Mouse (Mus musculus) CH12.LX (cell line): ENCODE measurements around the gene 2410004B18Rik. TPM values are rescaled to one million over a fixed set of nuclear protein-coding genes. Genes with fewer than 3 reads are reported as not detected.
A peak's percentile ranks its signal among the peaks of the same experiment; 100 is the strongest.

Experiments
- DNase-seq: peaks from one replicate; pipeline ENCODE4 v3.0.0-alpha.2; 2013; ENCODE audit errors: extremely low read depth
- H3K27ac ChIP-seq: 2 replicates; pipeline ENCODE4 v1.5.1; 2012; ENCODE audit warnings: low read depth, mild to moderate bottlenecking, control low read depth, moderate library complexity; ENCODE audit not compliant: insufficient read depth
- H3K27me3 ChIP-seq: replicated peaks from 2 replicates; pipeline ENCODE3; 2012; ENCODE audit warnings: inconsistent platforms
- H3K36me3 ChIP-seq, 2 experiments: replicated peaks in 1 of 2; 2 replicates each; pipeline versions ENCODE3 to v1.6.1; 2012; ENCODE audit warnings: inconsistent platforms in 1 of 2, low read length in 1 of 2, mild to moderate bottlenecking in 1 of 2, mixed read lengths in 1 of 2, moderate library complexity in 1 of 2; ENCODE audit not compliant: control insufficient read depth in 1 of 2, insufficient read depth in 1 of 2
- H3K4me1 ChIP-seq, 2 experiments: 2 replicates each; pipeline ENCODE4 v1.6.1; 2012; ENCODE audit warnings: inconsistent platforms in 1 of 2, moderate library complexity in 1 of 2; ENCODE audit not compliant: insufficient read depth in 2 of 2, control insufficient read depth in 1 of 2
- H3K4me2 ChIP-seq: 2 replicates; pipeline ENCODE4 v1.6.1; 2012; ENCODE audit warnings: low read depth, mild to moderate bottlenecking, control low read depth; ENCODE audit not compliant: poor library complexity, insufficient read depth, severe bottlenecking
- H3K4me3 ChIP-seq, 3 experiments: fragments of 150-350 bp in 1 of 3; sonication (generic) in 1 of 3; replicated peaks in 1 of 3; 2 replicates each; pipeline versions ENCODE3 to v1.5.1; 2011 to 2012; ENCODE audit warnings: low read depth in 2 of 3, low read length in 2 of 3, mild to moderate bottlenecking in 2 of 3, moderate library complexity in 2 of 3, control low read depth in 1 of 3, improper control_type of control experiment in 1 of 3, inconsistent platforms in 1 of 3, mixed read lengths in 1 of 3; ENCODE audit not compliant: poor library complexity in 1 of 3
- H3K79me2 ChIP-seq: replicated peaks from 2 replicates; pipeline ENCODE4 v1.6.1; 2012; ENCODE audit warnings: mild to moderate bottlenecking, moderate library complexity; ENCODE audit not compliant: control insufficient read depth, poor library complexity, insufficient read depth, severe bottlenecking; ENCODE audit errors: extremely low read depth
- H3K9ac ChIP-seq: 2 replicates; pipeline ENCODE4 v1.6.1; 2012; ENCODE audit warnings: low read depth, mild to moderate bottlenecking, control low read depth, moderate library complexity; ENCODE audit not compliant: insufficient read depth
- H3K9me3 ChIP-seq: replicated peaks from 2 replicates; pipeline ENCODE3; 2012; ENCODE audit warnings: low read length, inconsistent platforms, mixed read lengths
- BHLHE40 ChIP-seq: IDR thresholded peaks from 2 replicates; pipeline ENCODE4 v1.6.1; 2011; ENCODE audit warnings: mild to moderate bottlenecking, low read depth, low read length, improper control_type of control experiment
- CHD1 ChIP-seq: IDR thresholded peaks from 2 replicates; pipeline ENCODE4 v1.6.1; 2012; ENCODE audit warnings: low read depth, low read length, improper control_type of control experiment, inconsistent platforms
- CHD2 ChIP-seq: IDR thresholded peaks from 2 replicates; pipeline ENCODE4 v1.6.1; 2011; ENCODE audit warnings: low read length, improper control_type of control experiment
- CTCF ChIP-seq, 2 experiments: IDR thresholded peaks in 1 of 2; conservative IDR thresholded peaks in 1 of 2; 2 replicates each; pipeline ENCODE4 v1.5.1; 2011 to 2012; ENCODE audit warnings: low read depth in 2 of 2, low read length in 2 of 2, improper control_type of control experiment in 1 of 2, inconsistent platforms in 1 of 2, mild to moderate bottlenecking in 1 of 2, moderate library complexity in 1 of 2
- E2F4 ChIP-seq: IDR thresholded peaks from 2 replicates; pipeline ENCODE4 v1.6.1; 2011; ENCODE audit warnings: low read depth, low read length, improper control_type of control experiment; ENCODE audit not compliant: insufficient replicate concordance
- EP300 ChIP-seq: IDR thresholded peaks from 2 replicates; pipeline ENCODE4 v1.6.1; 2011; ENCODE audit warnings: low read length, improper control_type of control experiment
- ETS1 ChIP-seq: conservative IDR thresholded peaks from 2 replicates; pipeline ENCODE4 v1.6.1; 2012; ENCODE audit warnings: low read depth, mild to moderate bottlenecking, inconsistent platforms, low read length, improper control_type of control experiment, moderate library complexity
- IRF4 ChIP-seq: IDR thresholded peaks from 2 replicates; pipeline ENCODE4 v1.6.1; 2014; ENCODE audit warnings: low read depth, mild to moderate bottlenecking, inconsistent platforms, low read length, improper control_type of control experiment
- JUND ChIP-seq: conservative IDR thresholded peaks from 2 replicates; pipeline ENCODE4 v1.6.1; 2011; ENCODE audit warnings: low read depth, low read length, improper control_type of control experiment
- KAT2A ChIP-seq: IDR thresholded peaks from 2 replicates; pipeline ENCODE4 v1.6.1; 2012; ENCODE audit warnings: low read length, improper control_type of control experiment, inconsistent platforms; ENCODE audit not compliant: insufficient replicate concordance
- MAX ChIP-seq: IDR thresholded peaks from 2 replicates; pipeline ENCODE4 v1.6.1; 2011; ENCODE audit warnings: low read length, improper control_type of control experiment
- MAZ ChIP-seq: IDR thresholded peaks from 2 replicates; pipeline ENCODE4 v1.6.1; 2012; ENCODE audit warnings: low read depth, mild to moderate bottlenecking, inconsistent platforms, low read length, improper control_type of control experiment, moderate library complexity
- MXI1 ChIP-seq: IDR thresholded peaks from 2 replicates; pipeline ENCODE4 v1.6.1; 2011; ENCODE audit warnings: mild to moderate bottlenecking, low read depth, low read length, improper control_type of control experiment
- NRF1 ChIP-seq: IDR thresholded peaks from 2 replicates; pipeline ENCODE4 v1.6.1; 2014; ENCODE audit warnings: low read depth, mild to moderate bottlenecking, inconsistent platforms, low read length, improper control_type of control experiment, moderate library complexity
- PAX5 ChIP-seq: IDR thresholded peaks from 2 replicates; pipeline ENCODE4 v1.6.1; 2012; ENCODE audit warnings: low read length, inconsistent platforms, mixed read lengths
- POLR2A ChIP-seq: IDR thresholded peaks from 2 replicates; pipeline ENCODE4 v1.6.1; 2011; ENCODE audit warnings: low read depth, mild to moderate bottlenecking, improper control_type of control experiment, low read length
- POLR2AphosphoS2 ChIP-seq: IDR thresholded peaks from 2 replicates; pipeline ENCODE4 v1.6.1; 2011; ENCODE audit warnings: low read depth, low read length, improper control_type of control experiment
- RCOR1 ChIP-seq: conservative IDR thresholded peaks from 2 replicates; pipeline ENCODE4 v1.6.1; 2012; ENCODE audit warnings: low read depth, mild to moderate bottlenecking, inconsistent platforms, low read length, improper control_type of control experiment
- SIN3A ChIP-seq: IDR thresholded peaks from 2 replicates; pipeline ENCODE4 v1.6.1; 2012; ENCODE audit warnings: low read length, improper control_type of control experiment, inconsistent platforms
- SMC3 ChIP-seq: IDR thresholded peaks from 2 replicates; pipeline ENCODE4 v1.6.1; 2011; ENCODE audit warnings: low read depth, low read length, improper control_type of control experiment
- TBP ChIP-seq: conservative IDR thresholded peaks from 2 replicates; pipeline ENCODE4 v1.6.1; 2011; ENCODE audit warnings: low read depth, low read length, improper control_type of control experiment
- TCF12 ChIP-seq: IDR thresholded peaks from 2 replicates; pipeline ENCODE4 v1.6.1; 2014; ENCODE audit warnings: low read depth, mild to moderate bottlenecking, inconsistent platforms, low read length, improper control_type of control experiment
- UBTF ChIP-seq: IDR thresholded peaks from 2 replicates; pipeline ENCODE4 v1.6.1; 2012; ENCODE audit warnings: low read depth, mild to moderate bottlenecking, inconsistent platforms, low read length, improper control_type of control experiment, moderate library complexity
- USF1 ChIP-seq: IDR thresholded peaks from 2 replicates; pipeline ENCODE4 v1.6.1; 2014; ENCODE audit warnings: low read depth, mild to moderate bottlenecking, inconsistent platforms, low read length, improper control_type of control experiment
- ZC3H11A ChIP-seq: IDR thresholded peaks from 2 replicates; pipeline ENCODE4 v1.6.1; 2012; ENCODE audit warnings: low read depth, mild to moderate bottlenecking, inconsistent platforms, low read length, improper control_type of control experiment
- ZNF384 ChIP-seq: IDR thresholded peaks from 2 replicates; pipeline ENCODE4 v1.6.1; 2012; ENCODE audit warnings: low read depth, low read length, improper control_type of control experiment, inconsistent platforms
- dilution Hi-C: fragments of 300-500 bp; cut with MboI; formaldehyde crosslinking; loops from 2 replicates; pipeline ENCODE4 v1.14.3; 2020; ENCODE audit warnings: low sequenced_read_pairs; ENCODE audit not compliant: extremely low pct_unique_long_range_greater_than_20kb, extremely low pct_ligation_motif_present
- in situ Hi-C: fragments of 300-500 bp; cut with MboI; formaldehyde crosslinking; loops from 3 replicates; pipeline ENCODE4 v1.14.3; 2019; ENCODE audit warnings: low sequenced_read_pairs, low pct_ligation_motif_present, low pct_unique_long_range_greater_than_20kb, mixed read lengths
- polyA plus RNA-seq: library from polyadenylated mRNA; unstranded; fragments of >175 nt; gene quantifications from 2 replicates; pipeline ENCODE4 v1.2.1, GENCODE M21; 2012; ENCODE audit warnings: low read depth; ENCODE audit not compliant: insufficient read length
- total RNA-seq, 2 experiments: library from RNA; depleted of rRNA; stranded (reverse); fragments of 300-350 nt in 1 of 2; fragments of >200 nt in 1 of 2; gene quantifications; 2 replicates each; pipeline ENCODE4 v1.2.3; 2012 to 2014

The 2410004B18Rik gene
- total and polyA plus RNA-seq, 3 experiments = 51.9 to 138 (median 123) TPM

DNA sequence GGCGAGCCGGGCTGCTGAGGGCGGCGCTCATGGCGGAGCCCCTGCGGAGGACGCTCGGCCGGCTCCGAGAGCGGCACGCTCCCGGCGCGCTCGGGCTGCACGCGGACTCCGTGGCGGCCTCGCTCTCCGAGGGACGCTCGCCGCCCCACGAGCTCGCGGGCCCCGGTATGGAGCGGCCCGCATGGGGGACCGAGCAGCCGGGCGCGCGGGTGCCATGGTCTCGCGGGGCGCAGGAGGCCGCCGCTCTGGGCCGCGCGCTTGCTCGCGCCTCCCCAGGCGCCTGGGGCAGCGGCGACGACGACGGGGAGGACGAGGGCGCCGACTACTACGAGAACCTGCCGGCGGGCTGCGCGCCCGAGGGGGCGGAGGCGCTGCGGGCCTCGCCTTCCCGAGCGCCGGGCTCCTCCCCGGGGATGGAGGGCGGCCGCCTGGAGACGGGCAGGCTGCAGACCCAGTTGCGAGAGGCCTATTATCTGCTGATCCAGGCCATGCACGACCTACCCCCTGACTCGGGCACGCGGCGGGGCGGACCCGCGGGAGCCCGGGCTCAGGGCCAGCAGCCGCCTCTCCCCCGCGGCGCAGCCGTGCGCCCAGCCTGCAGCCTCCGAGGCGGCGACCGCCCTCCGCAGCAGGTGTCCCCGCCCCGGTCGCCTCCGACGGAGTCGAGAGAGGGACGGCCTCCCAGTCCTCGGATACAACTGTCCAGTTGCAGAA lies 50.3 kb downstream of the 2410004B18Rik start:
- Histone ChIP-seq H3K27ac (no peak overlapping the region), H3K4me3 (peak overlapping the region in 1 of 3 experiments; percentile 5), H3K36me3 (no peaks in the 10 kb centered on the region), H3K27me3 (peaks cover 2% of the 10 kb centered on the region), H3K9me3 (peaks cover 20% of the 10 kb centered on the region)
- in situ Hi-C loops = no loop called here
- TF ChIP-seq CTCF (conservative IDR thresholded peaks at IDR 0.05 in 1 of 2, IDR thresholded peaks at IDR 0.05 in 1 of 2; ENCODE audit: low read depth in 2 of 2, low read length in 2 of 2) (no peak), UBTF (no peak), KAT2A (no peak), PAX5 (no peak), SIN3A (no peak), NRF1 (no peak), POLR2A (no peak), EP300 (no peak), ZC3H11A (no peak), MXI1 (no peak), POLR2AphosphoS2 (no peak), CHD2 (no peak), ETS1 (no peak)
- TF ChIP-seq, all 38 proteins: peak for 0
- DNase-seq = no peak
- H3K9ac ChIP-seq = no peak overlapping the region
- no peak overlapping the region for H3K4me2 ChIP-seq
- dilution Hi-C loops = no loop called here
- H3K4me1 ChIP-seq = peaks cover 0 to 9% of the 10 kb centered on the region in 2 experiments; a peak in 2 of 4 replicates
- no peaks in the 10 kb centered on the region for H3K79me2 ChIP-seq

DNA sequence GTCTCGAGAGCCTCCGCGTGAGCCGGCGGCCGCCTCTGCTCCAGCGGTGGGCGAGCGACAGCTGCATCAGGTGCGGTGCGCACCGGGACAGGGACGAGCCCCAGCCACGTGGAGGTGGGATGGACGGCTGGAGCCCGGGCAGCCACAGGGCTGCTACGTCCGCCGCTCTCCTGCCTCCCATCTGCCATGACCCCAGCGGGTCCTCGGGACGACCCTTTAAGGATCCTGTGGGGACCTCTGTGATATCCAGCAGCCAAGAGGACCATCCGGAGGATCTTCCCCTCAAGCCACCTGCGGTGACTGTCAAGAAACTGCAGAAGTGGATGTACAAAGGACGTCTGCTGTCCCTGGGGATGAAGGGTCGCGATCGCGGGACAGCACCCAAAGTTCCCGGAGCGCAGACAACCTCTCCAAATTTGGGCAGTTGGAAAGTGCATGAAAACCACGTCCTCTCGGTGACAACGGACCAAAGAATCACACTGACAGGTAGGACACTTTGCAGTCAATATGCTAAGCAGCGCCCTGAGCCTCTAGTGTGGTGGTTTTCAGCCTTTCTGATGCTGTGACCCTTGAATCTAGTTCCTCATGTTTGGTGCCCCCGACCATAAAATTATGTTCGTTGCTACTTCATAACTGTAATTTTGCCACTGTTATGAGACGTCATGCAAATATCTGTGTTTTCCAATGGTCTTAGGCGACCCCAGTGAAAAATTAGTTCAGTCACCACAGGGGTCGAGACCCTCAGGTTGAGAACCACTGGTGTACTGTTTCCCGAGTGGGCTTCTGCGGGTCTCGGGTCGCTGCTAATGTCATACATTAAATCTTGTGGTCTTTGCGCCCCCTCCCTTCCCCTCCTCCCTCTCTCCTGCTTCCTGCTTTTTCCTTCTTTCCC lies 51.1 kb downstream of the 2410004B18Rik start:
- Histone ChIP-seq H3K4me3 (peak overlapping the region in 1 of 3 experiments; percentile 5), H3K27ac (no peak overlapping the region), H3K79me2 (no peaks in the 10 kb centered on the region), H3K4me1 (peaks cover 3 to 17% of the 10 kb centered on the region in 2 experiments; a peak in 3 of 4 replicates), H3K9me3 (peaks cover 20% of the 10 kb centered on the region), H3K9ac (no peak overlapping the region), H3K27me3 (peaks cover 2% of the 10 kb centered on the region), H3K4me2 (no peak overlapping the region), H3K36me3 (no peaks in the 10 kb centered on the region)
- peak; percentile 55 for DNase-seq
- dilution Hi-C loops (no loop called here), in situ Hi-C loops (no loop called here)
- TF ChIP-seq CTCF (conservative IDR thresholded peaks at IDR 0.05 in 1 of 2, IDR thresholded peaks at IDR 0.05 in 1 of 2; ENCODE audit: low read depth in 2 of 2, low read length in 2 of 2) (no peak), POLR2A (no peak), MAZ (no peak), MAX (no peak), ZC3H11A (no peak), TBP (no peak), E2F4 (no peak), RCOR1 (no peak), IRF4 (no peak), SMC3 (no peak), USF1 (no peak), CHD2 (no peak), TCF12 (no peak), BHLHE40 (no peak), CHD1 (no peak), ZNF384 (no peak), JUND (no peak), POLR2AphosphoS2 (no peak), EP300 (no peak), PAX5 (no peak)
